Mouse (Mus musculus) heart, postnatal 4 days (tissue): ENCODE results near the gene Gm17359. TPM values are rescaled to one million over a fixed set of nuclear protein-coding genes. Genes with fewer than 3 reads are reported as not detected.
"Not testable (repeated sequence)": the region's sequence is repeated elsewhere in the genome, so short reads cannot be mapped to it uniquely, and the experiment has no call there.

Experiments used
- DNase-seq: peaks from one replicate; pipeline ENCODE4 v3.0.0; 2021
- total RNA-seq, 2 experiments: library from RNA; stranded (reverse); gene quantifications; 2 replicates each; pipeline ENCODE4 v1.2.3; 2021

Gene Gm17359
- total RNA-seq, 2 experiments from 2014 or later, result not detected

DNA sequence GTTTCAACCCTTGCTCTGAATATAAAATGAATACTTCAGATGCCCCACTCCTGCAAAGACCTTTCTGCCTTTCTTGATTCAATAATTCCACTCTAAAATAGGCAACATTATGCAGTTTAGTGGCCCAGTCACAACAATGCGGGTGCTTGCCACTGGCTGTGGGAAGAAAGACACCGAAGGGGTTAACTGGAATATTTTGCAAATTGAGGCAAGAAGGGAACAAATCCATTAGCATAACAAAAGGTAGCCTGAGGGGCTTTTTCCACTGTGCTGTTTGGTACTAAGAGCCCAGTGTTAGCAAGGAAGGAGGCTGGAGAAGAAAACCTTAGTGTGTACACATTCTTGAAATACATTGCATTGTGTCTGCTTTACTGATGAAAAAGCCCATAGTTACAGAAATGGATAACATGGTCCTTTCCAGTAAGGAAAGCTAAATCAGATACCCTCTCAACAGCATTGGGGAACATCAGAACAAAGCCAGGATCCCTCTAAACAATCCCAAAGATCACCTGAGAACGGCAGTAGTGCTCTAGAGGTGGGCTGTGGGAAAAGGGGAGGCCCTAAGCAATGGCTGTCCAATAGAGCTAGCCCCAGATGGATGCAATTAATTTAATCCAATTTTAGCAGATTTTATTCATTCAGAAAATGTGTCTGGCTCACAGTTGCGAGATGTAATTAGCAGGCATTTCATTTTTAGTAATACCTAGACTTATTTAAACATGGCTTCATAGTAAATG, 80.7 kb downstream of the Gm17359 start:
- no peak for DNase-seq

- DNase-seq, result no peak
Measured at GRCm38 (mm10) chr3:79418921-79419320, 82.5 kb downstream of the Gm17359 start.

- DNase-seq, result no peak
Measured at GRCm38 (mm10) chr3:79425441-79425840, 89.0 kb downstream of the Gm17359 start.

DNA sequence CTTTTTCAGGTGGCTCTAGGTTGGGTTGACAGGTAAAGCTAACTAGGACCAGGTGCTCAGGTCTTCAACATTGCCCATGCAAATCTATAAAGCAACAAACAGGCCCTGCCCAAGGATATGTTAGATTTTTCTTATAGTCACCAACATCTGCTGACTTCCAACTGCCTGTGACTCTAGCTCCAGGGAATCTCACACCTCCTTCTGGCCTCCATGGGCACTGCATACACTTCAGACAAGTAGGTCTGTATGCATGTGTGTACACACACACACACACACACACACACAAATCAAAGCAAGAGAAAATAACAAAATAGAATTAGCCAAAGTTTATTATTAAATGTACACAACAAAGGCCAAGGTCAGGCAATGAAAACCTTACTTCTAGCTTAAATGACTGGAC, 97.1 kb downstream of the Gm17359 start:
- peak; percentile 17 for DNase-seq

DNA sequence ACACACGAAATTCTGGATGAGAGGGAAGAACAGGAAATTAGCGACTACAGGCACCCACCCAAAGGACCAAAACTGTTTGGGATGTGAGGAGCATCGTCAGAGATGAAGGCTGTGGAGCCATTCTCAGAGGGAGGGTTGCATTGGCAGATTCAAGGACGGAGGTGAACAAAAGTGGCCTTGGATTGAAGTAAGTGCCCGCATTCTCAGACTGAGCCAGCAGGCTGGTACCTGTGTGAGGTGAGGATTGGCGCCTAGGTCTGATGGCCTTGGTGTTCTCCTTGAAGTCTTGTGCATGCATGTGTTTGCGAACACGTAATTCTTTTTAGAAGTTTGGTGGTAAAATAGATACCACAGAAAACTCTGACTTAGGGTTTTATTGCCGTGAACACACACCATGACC, 98.0 kb downstream of the Gm17359 start:
- DNase-seq, result no peak

- DNase-seq, result no peak
Measured at GRCm38 (mm10) chr3:79434985-79435384, 98.5 kb downstream of the Gm17359 start.

DNA sequence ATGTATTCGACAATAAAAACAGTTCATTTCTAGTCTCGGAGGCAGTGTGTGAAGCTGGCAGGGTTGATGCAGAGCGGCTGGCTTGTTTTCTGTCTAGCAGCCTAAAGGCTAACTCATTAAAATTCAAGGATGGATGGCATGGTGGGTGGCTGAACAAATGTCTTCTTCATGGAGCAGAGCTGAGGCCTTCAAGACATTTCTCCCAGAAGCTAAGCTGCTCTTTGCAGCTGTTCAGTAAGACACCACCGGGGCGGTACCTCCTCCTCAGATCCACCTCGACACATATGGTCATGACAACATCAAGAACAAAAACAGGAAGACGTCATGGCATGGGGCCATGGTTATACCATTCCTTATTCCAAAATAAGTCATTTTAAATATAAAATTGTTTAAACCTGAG, 99.7 kb downstream of the Gm17359 start:
- no peak for DNase-seq

DNA sequence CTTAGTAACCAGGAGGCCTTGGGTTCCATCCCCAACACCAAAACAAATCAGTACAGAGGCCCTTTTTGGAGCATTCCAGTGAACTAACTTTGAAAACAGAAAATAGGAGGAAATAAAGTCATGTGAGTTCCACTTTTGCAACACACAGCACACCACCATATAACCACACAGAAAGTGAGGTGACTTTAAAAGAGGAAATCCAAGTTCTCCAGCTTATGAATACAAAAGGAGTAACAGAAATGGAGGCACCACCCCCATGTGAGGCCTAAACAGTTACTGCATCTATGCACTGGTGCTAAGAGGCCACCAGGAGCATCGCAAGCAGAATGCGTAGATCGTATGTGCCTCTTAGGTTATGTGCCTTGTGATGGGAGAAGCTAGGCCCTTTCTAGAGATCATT, 101.8 kb downstream of the Gm17359 start:
- no peak for DNase-seq

DNA sequence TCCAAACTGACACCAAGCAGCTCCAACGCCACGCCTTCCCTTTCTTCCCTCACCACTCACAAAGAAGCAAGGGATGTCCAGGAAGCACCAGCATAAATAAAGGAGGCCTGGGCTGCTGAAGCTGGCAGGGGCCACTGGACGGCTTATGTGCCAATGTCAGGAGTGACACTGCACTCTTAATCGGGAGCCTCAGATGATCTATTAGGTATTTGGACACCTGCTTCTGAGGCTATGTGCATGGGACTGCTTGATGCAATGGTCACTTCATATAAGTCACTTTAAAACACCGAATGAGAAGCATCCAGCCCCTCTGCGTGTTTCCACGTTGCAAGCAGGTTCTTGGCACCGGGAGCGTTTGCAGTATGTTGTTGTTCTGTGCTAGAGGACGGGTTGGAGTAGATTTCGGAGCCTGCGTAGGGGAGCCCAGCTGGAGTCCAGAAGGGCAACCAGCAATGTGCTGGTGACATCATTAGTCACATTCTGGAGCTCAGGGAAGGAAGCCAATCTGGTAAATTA, 104.6 kb downstream of the Gm17359 start:
- DNase-seq, result peak; percentile 17

- DNase-seq, result no peak
Measured at GRCm38 (mm10) chr3:79443850-79444249, 107.4 kb downstream of the Gm17359 start.

GRCm38 (mm10) chr3:79445041-79445440, 108.6 kb downstream of the Gm17359 start:
- no peak for DNase-seq

GRCm38 (mm10) chr3:79446124-79446523, 109.7 kb downstream of the Gm17359 start:
- DNase-seq, result no peak

- DNase-seq, result not testable (repeated sequence)
Measured at GRCm38 (mm10) chr3:79446648-79447047, 110.2 kb downstream of the Gm17359 start.

- no peak for DNase-seq
Measured at GRCm38 (mm10) chr3:79448421-79448820, 112.0 kb downstream of the Gm17359 start.

DNA sequence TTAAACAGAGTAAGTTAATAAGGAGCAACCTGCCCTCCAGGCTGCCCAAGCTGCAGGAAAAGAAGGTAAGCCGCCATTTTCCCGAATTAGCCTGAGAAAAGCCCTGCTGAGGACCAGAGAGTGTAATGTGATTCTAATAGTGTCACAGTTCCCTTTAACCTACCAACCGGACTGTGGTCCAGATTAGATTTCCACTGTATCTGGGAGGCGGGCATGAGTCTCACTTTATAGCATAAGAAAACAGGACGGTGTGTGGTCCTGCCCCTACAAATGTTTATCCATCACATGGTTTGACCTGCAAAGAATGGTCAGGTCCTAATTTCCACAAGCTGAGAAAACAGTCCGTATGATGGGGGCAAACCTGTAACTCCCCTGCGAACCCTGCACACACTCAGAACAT, 112.9 kb downstream of the Gm17359 start:
- no peak for DNase-seq

DNA sequence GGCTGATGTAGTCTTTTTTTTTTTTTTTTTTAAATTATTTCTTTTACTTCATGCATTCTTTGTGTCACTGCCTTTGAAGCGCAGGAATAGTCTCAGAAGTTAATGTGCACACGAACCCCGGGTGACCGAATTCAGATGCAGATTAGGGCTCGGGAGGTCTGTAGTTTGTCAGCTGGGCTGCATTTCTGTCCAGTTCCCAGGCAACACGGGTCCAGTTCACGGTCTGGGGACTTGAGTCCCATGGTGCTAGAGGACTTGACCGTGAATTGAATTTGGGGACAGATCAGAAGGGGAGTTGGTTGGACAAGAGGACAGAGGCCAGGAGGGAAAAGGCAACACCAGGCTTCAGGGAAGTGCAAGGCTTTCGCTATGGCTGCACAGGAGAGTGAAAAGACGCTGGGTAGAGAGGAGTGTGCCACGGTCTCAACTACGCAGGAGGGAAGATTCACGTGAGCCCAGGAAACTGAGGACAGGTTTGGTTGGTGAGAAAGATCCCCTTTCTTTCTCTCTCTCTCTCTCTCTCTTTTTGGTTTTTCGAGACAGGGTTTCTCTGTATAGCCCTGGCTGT, 116.3 kb downstream of the Gm17359 start:
- no peak for DNase-seq

DNA sequence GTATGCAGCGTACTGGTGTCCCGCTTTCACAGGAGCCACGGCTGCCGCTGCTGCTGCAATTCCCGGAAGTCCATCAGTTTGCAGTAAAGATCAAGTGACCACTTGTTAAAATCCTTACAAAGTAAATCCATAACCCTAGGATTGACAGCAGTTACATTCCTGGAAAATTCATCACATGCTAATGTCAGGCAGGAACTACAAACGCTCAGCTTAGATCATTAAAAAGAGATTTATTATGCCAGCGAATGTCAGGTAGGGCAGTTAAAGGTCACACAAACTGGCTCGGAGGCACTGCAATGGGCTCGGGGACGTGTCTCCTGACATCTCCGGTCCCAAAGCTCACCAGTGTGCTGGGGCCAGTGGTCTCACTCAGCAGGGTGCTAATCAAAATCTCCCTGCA, 119.3 kb downstream of the Gm17359 start:
- no peak for DNase-seq

GRCm38 (mm10) chr3:79458651-79459275, 122.3 kb downstream of the Gm17359 start:
- peak; percentile 28 for DNase-seq

- DNase-seq, result no peak
Measured at GRCm38 (mm10) chr3:79469440-79469839, 133.0 kb downstream of the Gm17359 start.

DNA sequence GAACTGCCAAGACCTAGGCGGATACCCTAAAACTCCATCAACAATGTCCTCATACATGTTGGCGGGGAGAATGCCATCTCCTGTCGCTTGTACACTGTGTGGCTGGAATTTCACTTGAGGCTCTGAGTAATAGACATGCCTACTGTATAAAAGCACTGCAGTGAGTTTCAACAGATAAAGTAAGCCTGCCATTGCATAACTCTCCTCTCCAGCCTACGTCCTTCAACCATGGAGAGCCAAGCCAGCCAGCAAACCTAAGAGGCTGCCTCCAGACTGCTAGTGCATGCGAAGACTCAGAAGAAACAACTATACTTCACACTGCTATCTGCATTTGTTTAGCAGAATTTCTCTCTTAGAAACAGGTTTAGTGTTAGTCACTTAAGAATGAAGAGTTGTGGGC, 135.9 kb downstream of the Gm17359 start:
- no peak for DNase-seq

DNA sequence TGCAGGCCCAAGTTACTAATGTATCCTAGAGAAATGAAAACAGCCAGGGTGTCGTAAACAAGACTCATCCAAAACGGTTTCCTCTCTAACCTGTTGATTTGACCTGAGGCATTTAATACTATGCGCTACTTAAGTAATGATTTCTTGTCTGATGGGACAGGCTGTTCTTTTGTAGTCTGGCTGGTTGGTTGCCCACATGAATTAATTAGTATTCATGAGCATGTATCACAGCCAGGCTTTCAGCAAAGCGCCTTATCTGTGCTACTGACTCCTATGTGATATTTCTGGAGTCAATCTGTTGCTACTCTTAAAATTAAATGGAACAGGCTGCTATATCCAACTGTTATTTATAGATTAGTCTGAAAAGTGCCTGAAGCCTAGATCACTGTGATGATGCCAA, 138.4 kb downstream of the Gm17359 start:
- no peak for DNase-seq

- no peak for DNase-seq
Measured at GRCm38 (mm10) chr3:79475980-79476379, 139.5 kb downstream of the Gm17359 start.

GRCm38 (mm10) chr3:79478400-79478799, 141.9 kb downstream of the Gm17359 start:
- DNase-seq, result no peak

DNA sequence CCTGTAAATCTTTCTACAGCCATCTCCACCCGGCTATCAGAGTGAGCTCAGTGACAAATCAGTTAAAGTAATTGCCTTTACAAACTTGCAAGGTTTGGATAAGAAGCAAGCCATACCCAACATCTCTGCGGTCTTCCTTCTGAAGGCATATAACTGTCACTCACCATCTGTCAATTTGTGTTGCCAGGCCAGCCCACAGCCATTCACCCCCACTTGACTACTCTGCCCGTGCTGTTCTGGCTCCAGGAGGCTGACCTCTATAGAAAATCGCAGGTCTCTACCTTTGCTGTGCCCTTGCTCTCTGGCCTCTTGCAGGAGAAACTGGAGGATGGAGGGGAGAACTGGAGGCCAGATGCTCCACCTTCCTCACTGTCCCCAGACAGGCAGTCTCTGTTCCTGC, 142.4 kb downstream of the Gm17359 start:
- no peak for DNase-seq
